In the genomic region with DNA sequence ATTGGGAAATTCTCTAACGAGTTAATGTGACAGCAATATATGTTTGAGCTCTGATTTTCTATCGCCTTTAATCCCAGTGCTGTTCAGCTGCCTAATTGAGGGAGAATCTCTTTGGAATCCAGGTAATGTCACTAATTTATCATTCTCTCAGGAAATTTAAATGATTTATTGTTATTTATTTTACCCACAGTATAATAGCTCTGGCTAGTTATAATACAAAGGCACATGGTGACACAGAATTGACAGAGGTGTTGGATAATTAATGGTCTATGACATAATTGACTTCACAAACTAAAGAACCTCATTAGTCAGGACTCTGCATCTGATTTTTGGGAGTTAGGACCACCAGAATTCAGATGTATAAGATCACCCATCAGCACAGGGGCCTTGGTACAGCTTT, we compare ENCODE assay signal across 22 mouse cellular contexts.
DNase-seq lines count a peak whose midpoint lies in the region; ATAC-seq and TF ChIP-seq lines count a peak whose summit lies in the region.
"Had no signal": no experiment of that assay in that cellular context is flagged by ENCODE, and none has a peak within 500 bp of the region (broad histone marks: within the 10 kb centered on the region; RNA-seq: fewer than 3 reads in every experiment).

No protein-coding gene starts in this region.

- ATAC-seq in hindbrain, embryonic 11.5 days (ENCODE audit: low FRiP score): peak; percentile 65
- ATAC-seq in forebrain, embryonic 16.5 days: 0 out of 2 replicates have a peak, but pooled peaks have one; percentile 26
- peak; percentile 37; the same call in 1 of the 2 replicates for ATAC-seq in hindbrain, embryonic 16.5 days
- ATAC-seq: CD4-positive, CD25-positive, alpha-beta regulatory T cell, adult 4 months had no signal

- H3K9me3 ChIP-seq in hindbrain, embryonic 11.5 days (ENCODE audit: control insufficient read depth, low read length): no peaks in the 10 kb centered on the region
- H3K9me3 ChIP-seq in hindbrain, embryonic 10.5 days: no peaks in the 10 kb centered on the region
- H3K9me3 ChIP-seq in forebrain, embryonic 16.5 days (ENCODE audit: control insufficient read depth, low read length): no peaks in the 10 kb centered on the region
- no peaks in the 10 kb centered on the region; the same call in 1 of the 2 replicates for H3K9me3 ChIP-seq in hindbrain, embryonic 16.5 days (ENCODE audit: control insufficient read depth, low read length)
- H3K9me3 ChIP-seq: embryonic facial prominence, embryonic 12.5 days; heart, embryonic 15.5 days; kidney, embryonic 15.5 days; limb, embryonic 12.5 days; liver, embryonic 15.5 days had no signal

- no peak for DNase-seq in hindbrain, embryonic 11.5 days (ENCODE audit: low spot score)
- no peak for DNase-seq in hindbrain, embryonic 10.5 days (ENCODE audit: low spot score)
- DNase-seq in brain, embryonic 14.5 days (ENCODE audit: low read depth): peak; percentile 22
- DNase-seq in natural killer cell, adult 2 months (ENCODE audit: low spot score in 2 of 2): no peak
- DNase-seq in thymus, postnatal 0 days (ENCODE audit: low spot score): no peak
- DNase-seq: adrenal gland, postnatal 14 days; cerebellum, adult 11-12 months; cerebellum, adult 9-11 months; gastrocnemius, postnatal 14 days; heart, postnatal 36 days; kidney, adult 18-20 months; kidney, postnatal 25 days; lung, embryonic 14.5 days; lung, postnatal 14 days had no signal

- H3K27me3 ChIP-seq in hindbrain, embryonic 11.5 days (ENCODE audit: control insufficient read depth, insufficient read depth, low read length): no peaks in the 10 kb centered on the region
- H3K27me3 ChIP-seq in hindbrain, embryonic 10.5 days (ENCODE audit: insufficient read depth, poor library complexity, severe bottlenecking): no peaks in the 10 kb centered on the region
- no peaks in the 10 kb centered on the region for H3K27me3 ChIP-seq in forebrain, embryonic 16.5 days (replicated peaks; ENCODE audit: control insufficient read depth, insufficient read depth, low read length)
- no peaks in the 10 kb centered on the region for H3K27me3 ChIP-seq in hindbrain, embryonic 16.5 days (replicated peaks; ENCODE audit: control insufficient read depth, insufficient read depth, low read length)
- H3K27me3 ChIP-seq: embryonic facial prominence, embryonic 12.5 days; kidney, embryonic 15.5 days; liver, embryonic 15.5 days had no signal

- no peak overlapping the region for H3K4me3 ChIP-seq in hindbrain, embryonic 11.5 days (ENCODE audit: low read depth, low read length)
- H3K4me3 ChIP-seq in hindbrain, embryonic 10.5 days: no peak overlapping the region
- no peak overlapping the region for H3K4me3 ChIP-seq in forebrain, embryonic 16.5 days (replicated peaks; ENCODE audit: low read length)
- H3K4me3 ChIP-seq in hindbrain, embryonic 16.5 days (ENCODE audit: low read length): no peak overlapping the region
- H3K4me3 ChIP-seq: embryonic facial prominence, embryonic 12.5 days; heart, embryonic 15.5 days; kidney, embryonic 15.5 days; limb, embryonic 12.5 days; liver, embryonic 15.5 days had no signal

- TF ChIP-seq POLR2A in brain, embryonic 14.5 days (IDR thresholded peaks at IDR 0.05; ENCODE audit: borderline replicate concordance, extremely low read depth, insufficient read depth, insufficient read length, poor library complexity, severe bottlenecking): no peak

- no peak for TF ChIP-seq CTCF in brain, embryonic 14.5 days (IDR thresholded peaks at IDR 0.05; ENCODE audit: borderline replicate concordance, extremely low read depth, insufficient read depth, insufficient read length)

- no peaks in the 10 kb centered on the region for H3K36me3 ChIP-seq in hindbrain, embryonic 11.5 days (ENCODE audit: control insufficient read depth, insufficient read depth, low read length)
- H3K36me3 ChIP-seq in hindbrain, embryonic 10.5 days: no peaks in the 10 kb centered on the region
- no peaks in the 10 kb centered on the region for H3K36me3 ChIP-seq in forebrain, embryonic 16.5 days (ENCODE audit: control insufficient read depth, insufficient read depth)
- no peaks in the 10 kb centered on the region for H3K36me3 ChIP-seq in hindbrain, embryonic 16.5 days (ENCODE audit: control insufficient read depth, insufficient read depth, low read length)
- H3K36me3 ChIP-seq: embryonic facial prominence, embryonic 12.5 days; heart, embryonic 15.5 days; kidney, embryonic 15.5 days; limb, embryonic 12.5 days; liver, embryonic 15.5 days had no signal

- WGBS in hindbrain, embryonic 11.5 days: 63% methylated on average over 2 of the region's 2 CpGs
- 74% methylated on average over 2 of the region's 2 CpGs for WGBS in hindbrain, embryonic 10.5 days
- 41% methylated on average over 2 of the region's 2 CpGs for WGBS in forebrain, embryonic 16.5 days
- WGBS in hindbrain, embryonic 16.5 days: 39% methylated on average over 2 of the region's 2 CpGs

- H3K4me1 ChIP-seq in hindbrain, embryonic 11.5 days (replicated peaks; ENCODE audit: control insufficient read depth, insufficient read depth, low read length): no peaks in the 10 kb centered on the region
- peaks cover 7% of the 10 kb centered on the region for H3K4me1 ChIP-seq in hindbrain, embryonic 10.5 days (replicated peaks)
- H3K4me1 ChIP-seq in forebrain, embryonic 16.5 days (replicated peaks; ENCODE audit: control insufficient read depth, insufficient read depth, low read length): 0 out of 2 replicates have a peak, but pooled peaks cover 3% of the 10 kb centered on the region
- no peaks in the 10 kb centered on the region for H3K4me1 ChIP-seq in hindbrain, embryonic 16.5 days (ENCODE audit: control insufficient read depth, insufficient read depth, low read depth, low read length)
- H3K4me1 ChIP-seq: embryonic facial prominence, embryonic 12.5 days; heart, embryonic 15.5 days; kidney, embryonic 15.5 days; limb, embryonic 12.5 days had no signal

- peak overlapping the region; percentile 30; the same call in 1 of the 2 replicates for H3K27ac ChIP-seq in hindbrain, embryonic 11.5 days (ENCODE audit: low read depth, low read length)
- no peak overlapping the region for H3K27ac ChIP-seq in hindbrain, embryonic 10.5 days
- peak overlapping the region; percentile 53; the same call in 1 of the 2 replicates for H3K27ac ChIP-seq in forebrain, embryonic 16.5 days (ENCODE audit: low read length)
- no peak overlapping the region for H3K27ac ChIP-seq in hindbrain, embryonic 16.5 days (ENCODE audit: low read depth, low read length)
- H3K27ac ChIP-seq: embryonic facial prominence, embryonic 12.5 days; heart, embryonic 15.5 days; kidney, embryonic 15.5 days; limb, embryonic 12.5 days; liver, embryonic 15.5 days had no signal

- H3K9ac ChIP-seq in hindbrain, embryonic 11.5 days (ENCODE audit: low read depth, low read length): no peak overlapping the region
- H3K9ac ChIP-seq in forebrain, embryonic 16.5 days (replicated peaks; ENCODE audit: low read depth, low read length): no peak overlapping the region
- H3K9ac ChIP-seq in hindbrain, embryonic 16.5 days (ENCODE audit: low read depth, low read length): no peak overlapping the region
- H3K9ac ChIP-seq: embryonic facial prominence, embryonic 12.5 days; heart, embryonic 15.5 days; kidney, embryonic 15.5 days; limb, embryonic 12.5 days; liver, embryonic 15.5 days; lung, embryonic 14.5 days had no signal

- no peak overlapping the region for H3K4me2 ChIP-seq in hindbrain, embryonic 11.5 days (replicated peaks; ENCODE audit: low read depth, low read length)
- H3K4me2 ChIP-seq in forebrain, embryonic 16.5 days (ENCODE audit: low read length): no peak overlapping the region
- H3K4me2 ChIP-seq in hindbrain, embryonic 16.5 days (ENCODE audit: low read length): no peak overlapping the region
- H3K4me2 ChIP-seq: embryonic facial prominence, embryonic 12.5 days; heart, embryonic 15.5 days; kidney, embryonic 15.5 days; limb, embryonic 12.5 days; liver, embryonic 15.5 days; lung, embryonic 14.5 days had no signal

Comparison
In these comparisons a context has a peak if more than half of its experiments do, and no peak if none do; other contexts are left out.
1. H3K27ac ChIP-seq: peak in hindbrain, embryonic 11.5 days (single experiment) and forebrain, embryonic 16.5 days (single experiment); none in hindbrain, embryonic 10.5 days (single experiment) and hindbrain, embryonic 16.5 days (single experiment).
2. Peak in every context shown above with its lines, with median percentiles within 50 percentile points of each other: ATAC-seq.